Mouse (Mus musculus) thymus, postnatal 10 days (tissue): ENCODE results near the gene Tm6sf1.
"Not testable (repeated sequence)": the region's sequence is repeated elsewhere in the genome, so short reads cannot be mapped to it uniquely, and the experiment has no call there.

Source experiments
- DNase-seq, 2 experiments: peaks; one replicate each; pipeline ENCODE4 v3.0.0; 2021; ENCODE audit warnings: low spot score in 2 of 2

The Tm6sf1 gene

GRCm38 (mm10) chr7:81858968-81859721, at the start of gene Tm6sf1:
Gene Tm6sf1 (plus strand): TSS chr7:81859001.
- DNase-seq: peak in 1 of 2 experiments; percentile 50

GRCm38 (mm10) chr7:81824906-81825305, 33.9 kb upstream of the Tm6sf1 start:
- DNase-seq: no peak

GRCm38 (mm10) chr7:81825381-81825780, 33.4 kb upstream of the Tm6sf1 start:
- DNase-seq: no peak

- DNase-seq: no peak
Measured at GRCm38 (mm10) chr7:81827806-81828667, 30.8 kb upstream of the Tm6sf1 start.

- peak; percentile 24 to 35 for DNase-seq
Measured at GRCm38 (mm10) chr7:81828681-81829378, 30.0 kb upstream of the Tm6sf1 start.

DNA sequence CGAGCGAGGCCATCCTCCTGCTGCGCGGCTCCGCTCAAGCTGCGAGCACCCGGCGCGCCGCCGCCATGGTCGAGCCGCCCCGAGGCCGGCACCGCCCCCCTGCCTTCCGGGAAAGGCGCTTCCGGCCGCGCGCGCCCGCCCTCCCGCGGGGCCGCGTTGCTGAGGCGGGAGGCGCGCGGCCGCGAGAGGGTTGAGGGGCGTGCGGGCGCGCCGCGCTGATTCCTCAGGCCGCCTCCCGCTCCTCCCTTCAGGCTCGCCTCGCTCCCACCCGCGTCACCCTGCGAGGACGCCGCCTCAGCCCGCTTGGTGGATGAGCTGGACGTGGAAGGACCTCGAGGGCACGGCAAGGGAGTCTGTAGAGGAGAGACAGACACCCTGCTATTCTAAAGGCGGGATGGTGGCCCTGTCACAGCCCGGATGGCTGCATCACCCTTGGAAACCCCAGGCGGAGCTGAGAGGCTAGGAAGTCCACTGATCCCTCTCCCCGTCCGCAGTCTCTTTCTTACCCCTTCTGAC, 29.4 kb upstream of the Tm6sf1 start, which contains the start of gene Btbd1:
Gene Btbd1 (minus strand): TSS at position 53 of the 516 bp plus-strand sequence.
- peak; percentile 73 to 89 for DNase-seq

GRCm38 (mm10) chr7:81834847-81835246, 24.0 kb upstream of the Tm6sf1 start:
- DNase-seq: peak in 1 of 2 experiments; percentile 28

GRCm38 (mm10) chr7:81835430-81835829, 23.4 kb upstream of the Tm6sf1 start:
- no peak for DNase-seq

DNA sequence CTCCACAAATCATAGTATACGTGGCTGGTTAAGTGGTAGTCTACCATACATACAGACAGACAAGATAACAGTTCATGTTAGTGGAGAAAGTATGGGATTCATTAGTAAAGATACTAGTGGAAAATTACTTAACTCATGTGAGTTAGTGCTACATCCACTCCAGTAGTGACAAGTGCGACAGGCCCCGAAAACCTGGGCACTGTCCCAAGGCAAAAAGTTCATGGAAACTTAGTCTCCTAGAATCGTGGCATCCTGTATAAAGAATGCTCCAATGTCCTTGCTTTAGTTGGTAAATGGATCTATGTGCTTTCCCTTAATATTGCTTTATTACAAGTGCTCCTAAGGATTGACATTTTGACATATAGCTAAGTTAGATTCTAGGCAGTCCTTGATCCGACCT, 21.0 kb upstream of the Tm6sf1 start:
- not testable (repeated sequence) for DNase-seq

DNA sequence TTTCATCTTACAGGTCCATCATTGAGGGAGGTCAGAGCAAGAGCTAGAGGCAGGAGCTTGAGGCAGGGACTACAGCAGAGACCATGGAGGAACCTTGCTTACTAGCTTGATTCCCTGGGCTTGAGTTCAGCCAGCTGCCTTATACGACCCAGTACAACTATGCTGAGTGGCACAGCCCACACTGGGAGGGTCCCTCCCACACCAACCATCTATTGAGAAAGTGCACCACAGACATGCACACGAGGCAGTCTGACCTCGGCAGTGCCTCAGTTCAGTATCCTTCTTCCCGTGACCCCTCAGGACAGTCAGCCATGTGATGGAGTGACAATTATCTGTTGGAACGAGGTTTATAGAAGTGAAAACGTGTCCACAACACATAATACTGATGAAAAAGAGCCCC, 19.1 kb upstream of the Tm6sf1 start:
- DNase-seq: no peak

DNA sequence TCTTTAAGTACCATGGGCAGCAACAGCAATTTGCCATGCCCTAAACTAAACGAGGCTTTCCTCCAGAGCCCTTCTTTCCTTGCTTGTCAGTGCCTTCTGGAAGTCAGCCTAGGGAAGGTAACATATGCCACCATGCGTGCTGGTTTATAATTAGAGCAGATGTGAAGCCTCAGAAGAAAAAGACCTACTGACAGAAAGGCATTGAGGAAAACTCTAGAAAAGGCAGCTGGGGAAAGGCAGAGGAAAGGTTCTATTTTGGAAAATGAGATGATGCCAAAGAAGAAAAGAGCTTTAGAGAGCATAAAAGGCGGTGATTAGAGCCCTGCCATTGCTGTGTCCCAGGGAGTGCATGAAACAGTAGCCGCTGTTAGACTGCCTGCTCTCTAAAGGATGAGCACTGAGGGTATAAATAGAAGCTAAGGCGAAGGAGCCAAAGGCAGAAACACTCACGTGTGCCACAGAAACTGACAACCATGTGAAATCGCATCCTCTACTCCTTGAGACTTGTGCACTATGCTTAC, 18.1 kb upstream of the Tm6sf1 start:
- no peak for DNase-seq

DNA sequence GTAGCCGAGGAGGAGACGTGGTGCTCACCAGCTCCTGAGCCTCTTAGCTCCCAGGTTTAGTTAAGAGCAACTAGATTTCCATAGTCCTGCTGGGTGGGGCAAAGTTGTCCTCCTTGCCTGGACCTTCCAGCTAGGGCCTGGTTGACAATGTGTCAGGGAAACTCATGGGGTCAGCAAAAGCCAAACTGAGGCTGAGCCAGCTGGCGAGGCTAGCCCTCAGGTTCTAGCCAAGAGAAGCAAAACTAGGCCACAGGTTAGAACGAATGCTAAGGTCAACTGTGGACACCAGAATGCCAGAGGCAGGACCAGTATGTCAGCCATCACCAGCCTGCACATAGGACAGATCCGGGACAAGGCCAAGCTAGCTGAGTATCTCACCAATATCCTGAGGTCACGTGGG, 17.4 kb upstream of the Tm6sf1 start:
- no peak for DNase-seq

DNA sequence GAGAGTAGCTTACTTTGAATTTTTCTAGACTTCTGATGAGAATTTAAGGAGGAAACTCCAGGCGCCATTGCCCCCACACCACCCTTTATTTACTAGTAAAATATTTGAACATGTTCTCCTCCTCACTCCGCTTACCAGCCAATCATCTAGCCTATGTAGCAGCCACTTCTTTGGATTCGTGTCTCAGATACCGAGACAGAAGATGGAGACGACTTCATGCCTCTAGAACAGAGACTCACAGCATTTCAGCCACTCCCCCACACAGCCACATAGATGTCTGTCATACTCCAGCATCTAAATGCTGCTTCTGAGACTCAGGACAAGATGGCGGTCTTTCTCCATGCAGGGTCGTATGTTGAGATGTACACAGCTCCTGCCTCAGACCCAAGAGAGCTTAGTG, 16.7 kb upstream of the Tm6sf1 start:
- no peak for DNase-seq

DNA sequence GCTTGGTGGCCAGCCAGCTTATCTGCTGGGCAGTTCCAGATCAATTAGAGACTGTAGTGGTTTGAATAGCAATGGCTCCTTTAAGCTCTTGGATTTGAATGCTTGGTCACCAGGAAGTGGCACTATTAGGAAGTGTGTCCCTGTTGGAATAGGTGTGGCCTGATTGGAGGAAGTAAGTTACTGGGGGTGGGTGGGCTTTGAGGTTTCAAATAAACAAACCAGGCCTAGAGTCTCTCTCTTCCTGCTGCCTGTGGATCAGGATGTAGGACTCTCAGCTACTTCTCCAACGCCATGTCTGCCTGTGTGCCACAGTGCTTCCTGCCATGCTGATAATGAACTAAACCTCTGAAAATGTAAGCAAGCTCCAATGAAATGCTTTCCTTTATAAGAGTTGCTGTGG, 15.8 kb upstream of the Tm6sf1 start:
- no peak for DNase-seq

DNA sequence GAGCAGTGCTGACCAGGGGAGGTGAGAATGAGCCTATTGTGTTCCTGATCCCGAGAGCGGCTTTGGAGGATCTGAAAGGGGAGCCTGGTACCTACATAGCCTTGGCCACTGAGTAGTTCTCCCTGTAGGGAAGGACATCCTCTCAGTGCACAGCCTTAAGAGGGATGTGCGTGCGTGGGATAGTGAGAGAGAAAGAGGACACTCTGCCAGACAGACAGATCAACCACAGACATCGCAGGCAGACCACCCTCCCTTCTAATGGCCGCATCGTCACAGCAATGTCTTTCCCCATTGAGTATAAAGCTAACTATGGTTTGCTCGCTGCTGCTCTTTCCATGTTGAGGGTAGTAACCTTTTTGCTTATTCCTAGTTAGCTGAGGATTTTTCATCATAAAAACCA, 14.9 kb upstream of the Tm6sf1 start:
- no peak for DNase-seq

DNA sequence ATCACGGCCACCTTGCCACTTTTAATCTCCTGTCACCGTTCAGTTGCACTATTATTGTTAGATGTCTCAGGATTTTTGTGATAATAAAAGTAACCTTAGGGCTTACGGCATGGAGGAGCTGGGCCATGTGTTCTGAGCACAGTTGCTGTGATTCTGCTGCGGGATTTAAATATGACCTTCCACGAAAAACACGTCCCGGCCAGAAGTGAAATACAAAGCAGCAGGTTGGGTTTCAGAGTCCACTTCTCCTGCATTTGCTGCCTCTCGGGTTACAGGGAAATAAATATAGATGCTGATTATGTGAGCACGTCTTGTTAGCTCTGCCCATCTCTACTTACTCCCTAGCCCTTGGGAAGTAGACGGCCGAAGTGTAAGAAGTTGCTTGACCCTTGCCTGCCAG, 14.0 kb upstream of the Tm6sf1 start:
- no peak for DNase-seq

DNA sequence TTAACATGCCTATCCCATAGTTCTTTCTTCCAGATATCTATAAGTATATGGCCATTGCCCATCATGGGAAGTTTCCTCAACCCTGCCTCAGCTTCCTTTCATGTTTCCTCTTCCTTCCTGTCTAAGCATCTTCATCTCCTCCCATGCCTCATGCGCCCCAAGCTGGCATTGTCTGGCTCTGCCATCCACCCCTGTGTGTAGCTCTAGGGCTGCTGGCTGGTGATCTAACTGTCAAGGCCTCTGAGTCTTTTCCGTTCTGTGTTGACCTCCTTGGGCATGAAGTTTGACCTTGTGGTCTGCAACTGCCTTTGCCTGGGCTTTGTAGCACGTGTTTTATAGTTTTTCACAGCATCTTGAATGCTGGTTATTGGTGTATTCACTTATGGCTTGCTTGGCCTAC, 13.5 kb upstream of the Tm6sf1 start:
- DNase-seq: no peak

GRCm38 (mm10) chr7:81846008-81846407, 12.8 kb upstream of the Tm6sf1 start:
- no peak for DNase-seq

GRCm38 (mm10) chr7:81847010-81847409, 11.8 kb upstream of the Tm6sf1 start:
- DNase-seq: no peak

DNA sequence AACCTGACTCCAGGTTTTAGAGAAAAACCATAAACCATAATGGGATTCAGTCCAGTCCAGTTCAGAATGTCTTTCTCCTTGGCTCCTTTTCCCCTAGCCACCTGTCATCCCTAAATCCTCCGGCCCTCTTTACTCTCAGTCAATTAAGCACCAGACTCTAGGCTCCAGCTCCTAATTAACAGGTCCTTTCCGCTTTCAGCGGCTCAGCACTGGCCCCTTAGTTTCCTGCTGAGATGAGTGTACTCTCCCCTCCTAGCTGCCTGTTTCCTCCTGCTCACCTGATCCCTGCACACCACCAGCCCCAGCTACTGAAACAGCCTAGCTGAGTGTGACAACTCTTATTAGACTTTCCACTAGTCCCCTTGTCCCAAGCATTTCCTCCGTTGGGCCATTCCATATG, 11.0 kb upstream of the Tm6sf1 start:
- DNase-seq: no peak

DNA sequence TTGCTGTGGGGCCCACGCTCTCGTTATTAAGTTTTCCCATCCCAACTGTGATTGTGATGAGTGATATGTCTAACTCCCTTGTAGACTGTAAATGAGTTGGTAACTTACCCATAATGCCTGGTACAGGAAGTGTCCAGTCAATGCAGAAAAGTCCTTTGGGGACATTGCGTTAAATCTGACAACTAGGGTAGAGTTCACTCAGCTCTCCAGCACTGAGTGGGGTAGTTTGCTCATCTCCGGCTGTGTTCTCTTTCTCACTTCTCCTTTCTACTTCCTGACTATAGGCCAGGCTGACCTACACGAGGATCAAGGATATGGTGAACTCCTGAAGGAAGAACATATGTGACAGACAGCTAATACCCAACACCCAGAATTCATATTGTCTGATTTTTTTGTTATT, 9.6 kb upstream of the Tm6sf1 start:
- DNase-seq: no peak

DNA sequence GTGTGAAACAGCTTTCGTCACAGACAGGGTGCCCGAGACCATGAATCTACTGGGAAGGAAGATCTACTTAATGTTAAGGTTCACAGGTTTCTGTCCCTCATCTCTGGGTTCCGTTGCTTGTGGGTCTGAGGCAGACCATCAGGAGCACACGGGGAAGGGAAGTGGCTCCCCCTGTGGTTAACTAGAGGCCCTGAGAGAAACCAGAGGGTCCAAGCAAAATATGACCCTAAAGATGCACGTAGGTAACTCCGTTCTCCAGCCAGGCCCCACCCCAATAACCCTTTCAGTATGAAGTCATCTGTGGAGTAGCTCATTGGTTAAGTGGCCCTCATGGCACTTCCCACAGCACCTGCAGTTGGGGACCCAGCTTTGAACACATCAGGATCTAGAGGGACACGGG, 9.2 kb upstream of the Tm6sf1 start:
- DNase-seq: no peak
